ENCODE assay signal across 17 mouse cellular contexts in the genomic region with DNA sequence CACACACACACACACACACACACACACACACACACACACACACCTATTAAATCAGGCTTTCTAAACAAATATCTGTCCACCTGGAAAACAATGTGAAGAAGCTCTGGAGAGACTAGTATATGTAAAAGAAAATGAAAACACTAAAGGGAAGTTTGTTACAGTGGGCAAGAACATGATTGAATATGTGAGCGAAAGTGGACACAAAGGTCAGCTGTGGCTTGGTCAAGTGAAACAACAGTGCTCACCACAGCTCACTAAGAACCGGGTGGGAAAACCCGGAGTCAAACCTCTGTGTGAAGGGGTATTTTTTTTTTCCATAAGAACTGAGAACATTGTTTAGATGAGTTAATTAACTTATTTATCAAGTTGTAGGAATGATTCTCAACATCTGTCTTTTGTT. TPM values are rescaled to one million over a fixed set of nuclear protein-coding genes. Genes with fewer than 3 reads are reported as not detected.
"Had no signal": no experiment of that assay in that cellular context is flagged by ENCODE, and none has a peak within 500 bp of the region (broad histone marks: within the 10 kb centered on the region; RNA-seq: fewer than 3 reads in every experiment).

No protein-coding gene starts in this region.

- H3K27ac ChIP-seq: midbrain, embryonic 10.5 days; midbrain, embryonic 12.5 days; neural tube, embryonic 13.5 days; neural tube, embryonic 15.5 days had no signal

- H3K36me3 ChIP-seq: midbrain, embryonic 10.5 days; midbrain, embryonic 12.5 days; neural tube, embryonic 13.5 days; neural tube, embryonic 15.5 days had no signal

- H3K27me3 ChIP-seq: midbrain, embryonic 12.5 days; neural tube, embryonic 13.5 days; neural tube, embryonic 15.5 days had no signal

- H3K4me3 ChIP-seq: midbrain, embryonic 10.5 days; midbrain, embryonic 12.5 days; myocyte; neural tube, embryonic 13.5 days; neural tube, embryonic 15.5 days had no signal

- DNase-seq: lung, embryonic 14.5 days; lung, postnatal 10 days; lung, postnatal 4 days; midbrain, embryonic 14.5 days; retina, postnatal 1 day; right cerebral cortex, adult 18-20 months; right cerebral cortex, postnatal 25 days; right cerebral cortex, postnatal 4 days; spleen, adult 18-20 months; thymus, adult 2 months; thymus, postnatal 25 days had no signal

- H3K4me2 ChIP-seq: lung, embryonic 14.5 days; midbrain, embryonic 12.5 days; neural tube, embryonic 13.5 days; neural tube, embryonic 15.5 days had no signal

- H3K9ac ChIP-seq: lung, embryonic 14.5 days; midbrain, embryonic 12.5 days; neural tube, embryonic 13.5 days; neural tube, embryonic 15.5 days had no signal

- H3K4me1 ChIP-seq: midbrain, embryonic 10.5 days; midbrain, embryonic 12.5 days; neural tube, embryonic 13.5 days; neural tube, embryonic 15.5 days had no signal

- H3K9me3 ChIP-seq: midbrain, embryonic 10.5 days; midbrain, embryonic 12.5 days; neural tube, embryonic 13.5 days; neural tube, embryonic 15.5 days had no signal

- ATAC-seq: midbrain, embryonic 16.5 days had no signal

RNA-seq across cellular contexts. Expression of gene Il7r, which starts 6.9 kb away (rescaled TPM):
- polyA plus RNA-seq: midbrain, embryonic 12.5 days; midbrain, embryonic 14.5 days; midbrain, embryonic 16.5 days; myocyte had no signal
